Mouse (Mus musculus) CH12F3 (cell line): ENCODE data around the gene Tmem135.

Experiments
- in situ Hi-C: fragments of 300-500 bp; cut with MboI; formaldehyde crosslinking; loops from 2 replicates; pipeline ENCODE4 v1.14.3; 2020; ENCODE audit warnings: low sequenced_read_pairs

Tmem135 gene

DNA sequence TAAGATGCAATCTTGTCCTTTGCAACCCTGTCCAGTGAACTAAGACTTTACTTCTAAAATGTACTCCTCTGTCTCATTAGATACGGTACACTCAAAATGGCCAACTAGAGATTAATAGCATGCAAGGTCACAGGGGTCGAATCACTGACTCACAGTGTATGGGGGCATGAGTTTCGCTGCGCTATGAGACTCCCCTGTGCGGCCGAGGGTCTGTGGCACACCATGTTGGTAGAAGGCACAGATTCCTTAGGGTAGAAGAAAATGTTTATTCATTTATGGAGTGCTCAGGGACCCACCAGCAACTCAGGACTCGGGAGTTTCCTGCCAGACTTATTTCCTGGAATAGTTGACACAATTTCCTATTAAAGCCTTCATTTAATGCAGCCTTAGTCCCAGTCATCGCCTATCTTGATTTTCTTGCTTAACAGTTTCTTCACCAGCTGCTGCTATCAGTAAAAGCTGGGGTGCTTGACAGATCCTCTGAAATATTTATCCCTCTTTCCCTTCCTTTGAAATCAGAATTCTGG lies 14.2 kb upstream of the Tmem135 start:
- in situ Hi-C loops = loop anchor here (10.0 kb wide), 1 partner anchor 253 kb away; no protein-coding TSS in a partner anchor

DNA sequence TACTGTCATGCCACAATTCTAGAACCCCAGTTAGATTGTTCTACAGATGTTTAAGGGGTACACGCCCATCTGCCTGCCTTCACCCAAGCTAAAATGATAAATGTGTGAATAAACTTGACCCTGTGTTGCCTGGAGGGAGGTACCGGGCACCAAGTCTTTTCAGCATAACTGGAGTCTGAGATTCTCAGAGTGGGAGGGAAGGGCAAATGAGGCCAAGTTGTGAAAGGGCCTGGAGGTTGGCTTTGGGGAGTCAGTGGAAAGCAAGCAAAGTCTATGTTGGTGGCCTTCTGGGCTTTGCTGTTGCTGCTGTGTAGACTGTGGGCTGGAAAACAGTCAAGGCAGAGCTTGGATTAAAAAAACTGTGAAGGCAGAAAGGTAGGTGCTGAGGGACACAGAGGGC lies 13.7 kb upstream of the Tmem135 start:
- in situ Hi-C loops = loop anchor here (10.0 kb wide), 1 partner anchor 253 kb away; no protein-coding TSS in a partner anchor

DNA sequence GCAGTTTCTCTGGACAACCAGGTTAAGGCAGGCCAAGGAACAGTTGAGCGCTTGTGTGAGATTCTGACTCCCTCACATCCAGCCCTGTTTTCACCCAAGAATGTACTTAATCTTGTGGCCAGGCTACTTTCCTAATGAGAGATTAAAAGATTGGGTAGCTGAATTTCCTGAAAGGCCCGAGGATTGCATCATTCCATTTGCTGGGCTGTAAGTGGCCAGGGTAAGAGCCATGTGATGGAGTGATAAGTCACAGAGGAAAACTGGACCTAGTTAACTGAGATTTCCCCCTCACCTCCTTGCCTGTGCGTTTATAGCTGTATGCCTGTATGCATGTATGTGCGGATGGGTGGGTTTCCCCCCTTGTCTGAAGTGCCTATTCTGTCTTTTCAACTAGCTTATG lies 12.0 kb upstream of the Tmem135 start:
- in situ Hi-C loops = loop anchor here (10.0 kb wide), 1 partner anchor 251 kb away; no protein-coding TSS in a partner anchor

DNA sequence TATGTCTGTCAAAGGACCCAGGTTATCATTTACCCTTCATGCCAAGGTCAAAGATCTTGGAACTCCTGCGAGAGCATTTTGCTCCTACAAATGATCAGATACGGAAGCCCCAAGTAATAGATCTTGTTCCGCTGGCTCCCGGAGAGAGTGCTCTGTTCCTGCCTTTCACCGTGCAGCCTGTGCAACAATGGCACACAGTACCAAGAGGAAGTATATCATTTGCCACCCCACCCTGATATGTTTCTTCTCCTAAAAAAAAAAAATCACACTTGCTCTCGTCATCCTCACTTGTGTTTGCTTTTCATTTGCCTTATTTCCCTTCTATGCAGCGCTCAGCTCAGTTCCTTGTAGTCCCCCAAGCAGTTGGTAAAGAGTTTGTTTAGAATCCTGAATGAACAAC lies 8.1 kb upstream of the Tmem135 start:
- in situ Hi-C loops = loop anchor here (10.0 kb wide), 1 partner anchor 247 kb away; no protein-coding TSS in a partner anchor

DNA sequence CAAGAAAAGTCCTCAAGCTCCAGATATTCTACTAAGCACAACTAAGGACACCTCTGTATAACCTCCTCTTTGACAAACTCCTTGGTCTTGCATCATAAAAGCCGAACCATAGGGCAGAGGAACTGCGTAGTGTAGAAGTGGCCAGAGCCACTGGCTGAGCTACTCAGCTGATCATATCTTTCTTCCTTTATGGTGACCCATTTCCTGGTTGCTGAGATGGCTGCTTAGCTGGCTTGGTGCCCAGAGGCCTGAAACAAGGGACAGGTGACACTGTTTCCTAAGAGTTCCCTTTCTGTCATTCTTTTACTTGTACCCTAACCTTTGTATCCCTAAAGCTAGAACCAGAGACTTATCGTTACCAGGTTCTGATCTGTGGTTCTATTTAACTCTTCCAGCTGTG lies 7.3 kb upstream of the Tmem135 start:
- in situ Hi-C loops = loop anchor here (10.0 kb wide), 1 partner anchor 247 kb away; no protein-coding TSS in a partner anchor

DNA sequence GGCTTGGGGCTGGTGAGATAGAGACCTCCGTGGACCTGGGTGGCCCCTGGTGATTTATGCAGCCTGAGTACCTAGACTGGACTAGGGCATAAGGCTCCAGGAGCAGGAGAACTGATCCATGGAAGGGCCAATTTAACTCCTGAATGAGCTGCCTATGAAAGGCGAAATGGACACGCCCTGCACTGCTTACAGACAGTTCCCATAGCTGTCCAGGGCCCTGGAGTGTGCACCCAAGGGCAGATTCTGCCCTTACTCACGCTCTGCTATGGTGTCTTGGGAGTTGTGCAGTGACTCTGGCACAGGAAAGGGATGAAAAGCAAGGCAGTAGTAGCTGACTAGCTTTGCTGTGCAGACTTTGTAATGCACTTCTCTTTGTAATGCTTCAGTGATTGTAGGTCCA lies 6.3 kb upstream of the Tmem135 start:
- in situ Hi-C loops = loop anchor here (10.0 kb wide), 1 partner anchor 245 kb away; no protein-coding TSS in a partner anchor

DNA sequence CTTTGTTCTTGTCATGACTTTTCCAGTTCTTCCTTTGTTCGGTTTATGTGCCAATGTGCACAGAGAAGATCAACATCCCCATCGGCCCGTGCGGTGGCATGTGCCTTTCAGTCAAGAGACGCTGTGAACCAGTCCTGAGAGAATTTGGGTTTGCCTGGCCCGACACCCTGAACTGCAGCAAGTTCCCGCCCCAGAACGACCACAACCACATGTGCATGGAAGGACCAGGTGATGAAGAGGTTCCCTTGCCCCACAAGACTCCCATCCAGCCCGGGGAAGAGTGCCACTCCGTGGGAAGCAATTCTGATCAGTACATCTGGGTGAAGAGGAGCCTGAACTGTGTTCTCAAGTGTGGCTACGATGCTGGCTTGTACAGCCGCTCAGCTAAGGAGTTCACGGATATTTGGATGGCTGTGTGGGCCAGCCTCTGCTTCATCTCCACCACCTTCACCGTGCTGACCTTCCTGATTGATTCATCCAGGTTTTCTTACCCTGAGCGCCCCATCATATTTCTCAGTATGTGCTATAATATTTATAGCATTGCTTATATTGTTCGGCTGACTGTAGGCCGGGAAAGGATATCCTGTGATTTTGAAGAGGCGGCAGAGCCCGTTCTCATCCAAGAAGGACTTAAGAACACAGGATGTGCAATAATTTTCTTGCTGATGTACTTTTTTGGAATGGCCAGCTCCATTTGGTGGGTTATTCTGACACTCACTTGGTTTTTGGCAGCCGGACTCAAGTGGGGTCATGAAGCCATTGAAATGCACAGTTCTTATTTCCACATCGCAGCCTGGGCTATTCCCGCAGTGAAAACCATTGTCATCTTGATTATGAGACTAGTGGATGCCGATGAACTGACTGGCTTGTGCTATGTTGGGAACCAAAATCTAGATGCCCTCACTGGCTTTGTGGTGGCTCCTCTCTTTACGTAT lies 3.3 kb upstream of the Tmem135 start:
- in situ Hi-C loops = no loop called here

DNA sequence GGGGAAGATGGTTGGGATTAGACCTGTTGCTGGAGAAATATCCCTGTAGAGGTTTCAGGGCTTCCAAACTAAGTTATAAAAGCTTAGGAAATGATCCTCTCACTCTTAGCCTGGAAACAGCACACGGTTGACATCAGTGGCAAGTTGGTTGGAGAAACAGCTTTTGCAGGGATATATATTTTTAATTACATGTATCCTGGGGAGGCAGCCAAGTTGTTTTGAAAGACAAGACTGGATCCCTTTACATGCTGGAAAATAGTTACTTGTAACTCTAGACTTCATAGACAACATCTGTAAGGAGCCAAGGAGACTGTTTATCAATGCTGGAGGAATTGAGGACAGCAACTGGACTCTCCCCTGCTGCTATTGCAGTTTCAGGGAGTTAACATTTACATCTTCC lies 2.0 kb upstream of the Tmem135 start:
- in situ Hi-C loops = no loop called here

DNA sequence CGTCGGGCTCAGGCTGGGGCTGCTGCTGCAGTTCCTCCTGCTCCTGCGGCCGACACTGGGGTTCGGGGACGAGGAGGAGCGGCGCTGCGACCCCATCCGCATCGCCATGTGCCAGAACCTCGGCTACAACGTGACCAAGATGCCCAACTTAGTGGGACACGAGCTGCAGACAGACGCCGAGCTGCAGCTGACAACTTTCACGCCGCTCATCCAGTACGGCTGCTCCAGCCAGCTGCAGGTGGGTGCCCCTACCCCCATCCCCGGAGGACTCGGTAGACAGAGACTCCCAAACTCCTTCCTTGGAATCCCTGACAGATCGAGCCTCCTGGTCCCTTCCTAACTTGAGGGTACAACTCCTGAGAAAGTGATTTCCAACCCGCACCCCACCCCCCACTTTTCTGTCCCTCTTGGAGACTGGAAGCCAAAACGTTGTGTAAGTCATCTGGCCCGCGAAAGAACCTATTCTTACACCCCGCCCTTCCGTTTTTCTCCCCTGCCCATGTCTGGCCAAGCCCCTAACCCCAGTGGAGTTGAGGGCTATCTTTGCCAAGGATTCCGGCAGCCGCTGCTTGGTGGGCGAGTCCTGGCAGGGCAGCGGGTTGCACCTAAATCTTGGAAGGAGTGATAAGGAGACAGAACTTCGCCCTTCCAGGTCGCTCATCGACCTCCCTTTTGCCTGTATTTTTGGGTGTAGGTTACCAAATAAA lies 865 bp upstream of the Tmem135 start:
- in situ Hi-C loops = no loop called here

DNA sequence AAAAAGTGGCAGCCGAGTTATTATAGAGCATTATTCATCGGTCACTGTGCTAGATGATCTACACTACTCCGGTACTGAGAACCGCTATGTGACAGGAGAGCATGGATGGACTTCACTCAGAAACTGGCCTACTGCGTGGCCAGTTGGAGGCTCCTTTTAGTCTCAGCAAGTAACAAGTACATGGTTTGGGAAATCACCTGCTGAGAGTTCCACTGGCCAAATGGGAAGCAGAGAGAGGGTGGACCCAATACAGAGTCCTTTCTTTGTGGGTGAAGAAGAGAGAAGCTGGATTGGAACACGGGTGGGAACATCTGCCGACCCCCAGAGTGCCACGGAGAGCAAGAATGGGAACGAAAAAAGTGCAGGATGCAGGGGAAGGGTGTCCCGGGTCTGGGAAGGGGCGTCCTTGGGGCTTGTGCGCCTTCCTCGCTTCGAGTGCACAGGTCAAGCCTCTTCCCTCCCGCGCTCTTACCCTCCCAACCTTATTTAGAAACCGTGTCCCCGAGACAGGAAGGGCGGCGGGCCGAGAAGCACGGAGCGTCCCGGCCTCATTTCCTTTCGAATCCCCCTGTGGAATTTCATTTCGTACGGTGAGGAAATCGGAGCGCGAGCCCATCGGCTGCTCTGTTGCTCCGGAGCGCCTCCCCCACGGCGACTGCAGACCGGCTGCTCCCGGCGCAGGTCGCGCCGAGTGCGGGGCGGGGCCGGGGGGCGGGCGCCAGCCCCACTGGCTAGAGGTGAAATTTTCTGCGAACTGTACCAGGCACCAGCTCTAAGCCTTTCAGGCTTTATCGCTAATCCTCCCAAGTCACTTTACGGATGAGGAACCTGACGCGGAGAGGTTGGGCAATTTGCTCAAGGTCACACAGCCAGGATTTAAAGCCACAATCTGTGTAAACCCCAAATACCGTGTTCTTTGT lies 709 bp downstream of the Tmem135 start:
- in situ Hi-C loops = no loop called here

DNA sequence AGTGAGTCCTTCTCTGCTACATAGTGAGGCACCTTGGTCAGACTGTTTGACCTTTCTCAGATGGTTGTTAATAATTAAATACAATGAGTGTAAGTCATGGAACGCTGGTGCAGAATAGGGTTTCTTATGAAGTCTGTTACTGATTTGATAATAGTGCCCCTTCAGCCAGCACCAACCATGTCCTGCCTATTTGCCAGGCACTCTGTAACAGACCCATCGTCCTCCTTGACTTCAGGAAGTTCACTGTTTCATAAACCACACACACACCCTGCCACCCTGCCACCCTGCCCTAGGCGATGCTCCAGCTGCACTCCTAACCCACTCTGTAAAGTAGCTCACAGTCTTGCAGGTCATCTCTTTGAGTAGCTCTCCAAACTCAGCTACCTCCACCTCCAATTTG lies 2.1 kb downstream of the Tmem135 start:
- in situ Hi-C loops = no loop called here

DNA sequence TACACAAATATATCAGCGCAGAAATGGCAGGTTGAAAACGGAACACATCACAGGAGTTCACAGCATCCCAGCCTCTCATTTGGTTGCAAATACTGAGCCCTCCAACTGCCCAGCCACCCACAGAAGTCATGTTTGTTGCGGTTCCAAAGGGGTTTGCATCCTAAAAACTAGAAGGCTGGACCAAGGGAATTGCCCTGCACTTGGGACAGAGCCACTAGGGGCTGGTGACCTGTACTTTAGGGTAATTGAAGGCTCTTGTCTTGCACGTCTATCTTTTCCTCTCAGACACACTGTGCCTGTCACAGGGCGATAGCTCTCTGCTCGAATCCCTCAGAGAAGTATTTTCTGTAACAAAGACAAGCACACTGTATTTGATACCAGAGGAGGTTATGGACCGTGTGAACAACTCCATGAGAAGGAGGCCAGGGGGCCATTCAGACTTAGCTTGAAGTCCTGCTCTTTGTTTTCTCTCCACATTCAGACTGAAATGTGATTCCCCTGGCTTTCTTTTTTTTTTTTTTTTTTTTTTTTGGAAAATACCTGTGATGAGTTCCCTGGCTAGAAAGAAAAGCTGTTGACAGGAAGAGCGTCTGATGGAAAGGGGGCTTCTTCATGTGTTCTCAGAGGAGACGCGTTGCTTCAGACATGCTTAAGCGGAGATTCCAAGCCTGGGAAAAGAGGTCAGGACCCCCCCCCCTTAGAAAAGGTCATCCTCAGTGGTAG lies 2.7 kb downstream of the Tmem135 start:
- in situ Hi-C loops = no loop called here

DNA sequence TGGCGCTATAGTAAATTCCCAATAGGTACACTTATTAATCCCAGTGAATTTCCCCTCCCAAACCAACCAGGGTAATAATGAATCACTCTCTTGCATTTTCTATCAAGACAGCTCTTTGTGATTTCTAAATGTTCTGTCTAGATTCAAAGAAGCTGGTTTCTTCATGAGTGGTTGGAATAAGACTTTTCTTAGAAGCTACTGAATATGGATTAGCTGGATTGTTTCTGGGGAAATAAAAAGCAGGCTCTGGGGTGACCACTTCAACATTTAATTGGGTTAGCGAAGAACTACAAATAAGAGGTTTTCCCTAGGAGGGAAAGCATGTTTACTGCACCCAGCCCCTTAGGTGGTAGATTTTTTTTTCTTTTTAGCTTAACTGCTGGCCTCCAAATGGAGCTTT lies 3.3 kb downstream of the Tmem135 start:
- in situ Hi-C loops = no loop called here

DNA sequence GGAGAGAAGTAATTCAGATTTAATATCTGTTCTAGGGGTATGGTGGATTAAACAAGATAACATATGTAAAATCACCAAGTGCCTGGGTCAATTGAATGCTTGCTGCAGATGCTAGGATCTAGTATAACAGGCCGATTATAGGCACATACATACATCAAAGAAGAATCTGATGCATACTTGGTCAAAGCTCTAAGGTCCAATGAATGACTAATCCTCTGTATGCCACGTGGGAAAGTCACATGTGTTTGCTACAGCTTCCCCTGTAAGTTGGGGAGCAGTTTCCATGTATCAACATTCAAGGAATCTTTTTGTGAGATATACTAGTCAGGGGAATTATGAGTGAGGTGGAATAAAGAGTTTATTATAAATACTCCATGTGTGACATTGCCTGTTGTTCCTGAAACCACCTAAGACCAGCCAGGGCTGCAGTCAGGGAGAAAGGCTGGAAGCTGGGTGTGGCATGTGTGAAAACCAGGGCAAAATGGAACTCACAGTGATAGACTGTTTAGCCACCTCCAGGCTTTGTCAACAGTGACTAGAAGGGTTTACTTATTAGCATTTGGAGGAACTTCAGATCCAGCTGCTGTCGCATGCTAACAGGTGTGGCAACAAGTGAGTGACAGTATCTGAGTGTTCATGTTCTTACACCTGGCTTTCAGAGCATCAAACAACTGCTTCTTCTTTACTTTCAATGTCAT lies 6.0 kb downstream of the Tmem135 start:
- in situ Hi-C loops = no loop called here

DNA sequence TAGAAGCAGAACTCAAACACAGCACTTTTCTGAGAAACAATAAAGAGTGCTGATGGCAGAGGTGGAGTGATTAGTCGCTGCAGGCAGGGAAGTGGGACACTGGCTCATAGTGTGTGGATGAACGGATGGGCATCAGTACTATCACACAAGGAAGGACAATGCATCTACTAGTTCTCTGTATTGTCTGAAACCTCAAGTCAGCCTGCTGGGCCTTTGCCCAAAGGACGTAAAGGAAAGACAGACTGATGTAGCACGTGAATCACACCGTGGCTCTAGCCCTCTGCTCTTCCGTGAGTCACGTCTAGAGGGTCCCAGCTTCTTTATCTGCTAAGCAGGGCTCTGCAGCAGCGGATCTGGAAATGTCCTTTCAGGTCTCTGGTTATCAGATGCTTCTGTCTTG lies 7.6 kb downstream of the Tmem135 start:
- in situ Hi-C loops = no loop called here

DNA sequence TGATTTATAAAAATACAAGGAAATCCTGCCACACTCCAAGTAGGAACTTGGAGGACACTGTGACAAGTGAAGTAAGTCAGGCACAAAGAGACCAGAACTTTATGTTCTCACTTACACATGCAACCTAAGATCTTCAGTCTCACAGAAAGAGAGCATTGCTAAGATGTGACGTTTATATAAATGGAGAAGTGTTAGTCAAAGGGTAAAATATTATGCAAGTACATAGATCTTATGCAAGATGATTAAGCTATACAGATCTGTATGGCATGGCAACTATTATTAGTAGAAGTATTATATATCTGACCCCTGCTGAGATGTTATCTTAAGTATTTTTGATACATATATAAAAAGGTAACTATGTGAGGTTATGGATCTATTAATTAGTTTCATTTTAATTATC lies 8.6 kb downstream of the Tmem135 start:
- in situ Hi-C loops = no loop called here

DNA sequence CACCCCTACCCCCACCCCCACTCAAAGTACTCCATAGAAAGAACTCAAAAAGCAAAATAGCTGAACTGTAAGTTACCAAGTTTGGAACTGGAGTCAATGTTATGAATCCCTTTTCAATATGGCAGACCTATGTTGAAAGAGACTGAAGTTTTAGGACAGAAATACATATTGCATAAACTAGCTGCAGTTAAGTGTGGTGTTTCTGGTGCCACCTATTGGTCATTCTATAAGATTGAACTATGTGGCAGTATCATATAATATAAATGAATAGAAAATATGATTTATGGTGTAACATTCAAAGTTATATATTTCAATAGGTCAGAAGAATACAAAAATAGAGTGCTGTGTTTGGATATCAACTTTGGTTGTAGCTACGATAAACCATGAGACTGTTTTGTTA lies 11.2 kb downstream of the Tmem135 start:
- in situ Hi-C loops = no loop called here

DNA sequence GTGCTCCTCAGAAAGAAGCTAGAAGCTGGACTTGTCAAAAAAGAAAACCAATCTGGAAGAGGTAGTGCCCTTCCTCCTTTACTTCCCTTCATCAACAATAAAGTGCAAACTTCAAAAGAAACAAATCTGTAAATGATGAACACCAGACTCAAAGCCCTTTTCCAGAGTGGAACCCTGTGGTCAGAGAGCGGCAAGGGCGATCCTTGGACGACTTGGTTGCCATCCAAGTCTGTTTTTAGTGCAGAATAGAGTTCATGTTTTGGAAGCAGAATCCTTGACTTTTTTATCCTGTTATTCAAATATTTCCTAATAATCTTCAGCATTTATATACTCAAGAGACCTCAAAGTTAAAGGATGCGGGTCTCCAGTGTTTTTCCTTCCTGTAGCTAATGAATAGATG lies 11.6 kb downstream of the Tmem135 start:
- in situ Hi-C loops = no loop called here

DNA sequence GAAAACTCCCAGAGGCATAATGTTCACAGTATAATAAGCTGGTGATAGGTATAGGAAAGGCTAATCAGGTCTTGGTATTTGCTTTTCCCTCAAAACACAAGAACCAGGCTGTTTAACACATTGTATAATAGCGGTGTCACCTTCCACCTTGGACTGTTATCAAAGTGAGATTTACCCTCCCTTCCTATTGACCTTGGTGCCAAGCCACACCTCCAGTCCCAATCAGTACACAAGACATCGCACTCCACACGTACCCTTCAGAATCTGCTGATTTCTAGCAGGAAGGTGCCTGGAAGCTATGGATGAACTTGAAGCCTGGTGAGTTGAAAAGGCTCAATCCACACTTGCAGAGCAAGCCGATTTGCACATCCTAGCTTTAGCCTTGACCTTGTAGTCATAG lies 12.2 kb downstream of the Tmem135 start:
- in situ Hi-C loops = no loop called here
